Mouse (Mus musculus): ENCODE data around the gene Cep170. TPM values are rescaled to one million over a fixed set of nuclear protein-coding genes. Genes with fewer than 3 reads are reported as not detected.

The Cep170 gene
- total RNA-seq, 2 experiments from 2014 or later: 28.2 to 42.4 TPM

DNA sequence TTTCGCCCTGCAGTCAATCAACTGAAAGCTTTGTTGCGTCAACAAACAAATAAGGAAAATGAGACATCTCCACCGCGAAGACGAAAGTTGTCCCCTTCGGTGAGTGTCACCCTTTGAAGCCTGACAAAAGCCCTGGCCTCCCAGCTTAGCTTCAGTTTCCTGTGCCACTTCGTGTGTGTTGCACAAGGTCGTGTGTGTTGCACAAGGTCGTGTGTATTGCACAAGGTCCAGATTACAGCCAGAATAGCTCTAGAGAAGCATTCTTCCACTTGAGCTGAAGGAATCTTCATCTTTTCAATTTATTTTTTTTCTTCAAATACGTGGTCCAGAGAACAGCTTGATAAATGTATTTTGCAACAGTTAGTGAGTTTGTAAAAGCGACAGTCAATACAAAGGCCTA lies 12.3 kb upstream of the Cep170 start:
- peak; percentile 69 for ATAC-seq (replicated peaks; ENCODE audit: poor library complexity)

DNA sequence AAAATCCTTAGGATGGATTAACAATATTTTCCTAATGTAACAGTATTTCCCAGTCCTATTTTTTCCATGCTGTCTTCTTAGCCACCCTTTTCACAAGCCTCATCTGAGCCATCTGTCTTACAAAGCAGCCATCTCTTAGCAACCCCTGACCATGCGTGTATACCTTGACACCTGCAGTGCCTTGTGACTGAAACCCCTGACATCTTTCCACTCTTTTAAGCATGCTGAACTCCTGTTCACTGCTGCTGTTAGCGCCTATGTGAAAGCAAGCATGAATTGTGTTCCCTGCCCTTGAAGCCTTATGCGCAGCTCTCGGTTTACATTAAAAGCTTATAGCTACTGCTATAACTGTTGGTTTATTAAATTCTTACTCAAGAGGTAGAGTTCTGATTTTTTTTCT lies 11.2 kb upstream of the Cep170 start:
- no peak for ATAC-seq (replicated peaks; ENCODE audit: poor library complexity)

DNA sequence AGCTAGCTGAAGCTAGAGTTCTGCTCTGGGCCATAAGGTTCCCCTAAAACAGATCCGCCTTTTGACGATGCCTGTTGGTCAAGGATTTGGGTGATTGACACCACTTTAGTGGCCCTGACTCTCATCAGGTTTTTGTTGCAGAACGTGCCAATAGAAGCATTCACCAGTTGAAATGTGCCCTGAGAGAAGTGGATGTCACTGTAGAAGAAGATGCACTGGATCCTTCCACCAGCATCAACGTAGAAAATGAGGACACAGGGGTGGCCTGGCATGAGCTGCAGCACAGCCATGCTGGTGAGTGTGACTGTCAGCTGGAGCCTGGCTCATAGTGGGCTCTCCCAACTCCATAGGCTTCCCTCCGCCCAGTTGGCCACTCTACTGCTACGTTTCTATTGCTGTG lies 10.7 kb upstream of the Cep170 start:
- ATAC-seq (replicated peaks; ENCODE audit: poor library complexity): no peak

DNA sequence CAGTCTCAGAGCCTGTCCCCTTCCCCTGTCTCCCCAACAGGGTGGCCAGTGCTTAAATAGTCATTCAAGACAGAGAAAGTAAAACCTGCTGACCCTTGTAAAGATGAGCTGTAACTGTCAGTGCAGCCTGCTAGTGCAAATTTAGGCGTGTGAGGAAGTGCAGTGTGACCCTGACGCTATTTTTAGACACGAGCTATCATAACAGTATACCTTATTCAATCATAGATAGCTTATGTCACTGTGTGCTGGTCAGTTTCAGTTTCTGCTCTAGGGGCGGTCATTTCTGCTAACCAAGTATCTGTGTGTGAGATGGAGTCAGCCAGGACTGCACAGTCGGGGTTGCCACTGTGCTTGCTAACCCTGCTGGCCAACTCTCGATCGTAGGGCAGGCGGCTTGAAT lies 10.0 kb upstream of the Cep170 start:
- 0 out of 2 replicates have a peak, but pooled peaks have one; percentile 3 for ATAC-seq (replicated peaks; ENCODE audit: poor library complexity)

DNA sequence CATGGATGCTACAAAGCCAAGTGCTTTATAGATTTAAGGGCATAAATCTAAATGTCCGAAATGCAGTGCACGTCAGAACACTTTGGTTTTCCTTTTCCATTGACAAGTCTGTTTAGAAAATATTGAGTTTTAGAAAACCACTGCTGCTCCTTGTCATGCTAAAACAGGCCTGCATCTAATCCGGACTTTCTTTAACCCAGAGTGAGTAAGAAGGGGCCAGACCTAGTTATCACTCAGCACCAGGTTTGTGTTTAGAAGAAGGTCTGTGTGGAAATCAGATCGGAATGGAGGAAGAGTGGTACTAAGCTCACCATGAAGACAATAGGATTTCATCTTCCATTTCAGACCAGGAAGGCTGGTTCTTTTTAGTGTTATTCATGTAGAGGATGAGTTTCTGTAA lies 9.1 kb upstream of the Cep170 start:
- peak; percentile 15; the same call in 1 of the 2 replicates for ATAC-seq (replicated peaks; ENCODE audit: poor library complexity)

DNA sequence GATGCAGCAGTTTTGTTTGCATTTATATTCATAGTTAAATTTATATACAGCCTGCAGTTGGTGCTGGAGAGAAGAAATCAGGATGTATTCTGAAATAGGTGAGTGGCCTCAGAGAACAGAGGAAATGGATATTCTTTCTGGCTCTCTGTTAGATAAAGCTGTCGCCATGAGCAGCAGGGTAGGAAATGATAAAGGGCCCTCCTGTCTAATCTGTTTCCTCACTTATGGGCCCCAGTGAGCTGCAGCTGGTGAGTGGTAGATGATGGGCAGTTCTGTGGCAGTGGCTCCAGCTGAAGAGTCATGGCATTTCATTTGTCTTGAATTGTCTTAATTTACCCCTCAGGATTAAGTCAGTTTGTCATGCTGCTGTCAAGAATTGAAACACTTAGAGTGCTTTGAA lies 8.1 kb upstream of the Cep170 start:
- peak; percentile 60 for ATAC-seq (replicated peaks; ENCODE audit: poor library complexity)

DNA sequence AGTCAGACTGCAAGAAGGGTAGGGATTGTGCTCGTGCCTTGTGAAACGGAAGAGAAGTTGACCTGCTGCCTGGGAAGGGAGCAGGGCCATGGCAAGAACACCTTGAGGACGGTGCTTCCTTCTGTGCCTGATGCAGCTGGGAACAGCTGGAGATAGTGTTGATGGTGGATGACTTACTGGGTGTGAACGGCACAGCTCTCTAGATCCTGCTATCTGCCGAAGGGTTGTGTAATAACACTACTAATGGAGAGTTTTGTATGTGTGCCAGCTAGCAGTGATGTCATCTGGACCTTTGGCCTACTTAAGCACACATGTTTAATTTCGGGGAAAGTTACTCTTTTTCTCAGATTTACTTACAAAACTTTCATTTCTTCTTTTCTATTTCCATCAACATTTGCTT lies 4.9 kb upstream of the Cep170 start:
- no peak for ATAC-seq (replicated peaks; ENCODE audit: poor library complexity)

DNA sequence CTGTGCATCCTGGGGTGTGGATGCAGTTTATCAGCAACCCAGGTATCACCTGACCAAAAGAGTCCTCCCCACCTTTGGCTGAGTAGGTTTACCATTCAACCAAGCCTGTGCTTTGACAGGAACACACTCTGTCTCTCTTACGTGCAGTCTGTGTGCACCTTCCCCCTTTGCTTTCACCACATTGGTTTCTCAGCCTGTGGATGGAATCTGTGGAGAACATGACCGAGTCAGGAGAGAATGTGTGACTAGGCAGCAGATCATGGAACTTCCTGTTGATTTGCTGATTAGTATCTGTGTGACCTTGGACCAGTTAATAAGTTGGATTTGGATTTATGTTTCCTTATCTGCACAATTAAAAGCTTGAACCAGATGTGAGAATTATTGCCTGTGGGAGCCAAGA lies 4.3 kb upstream of the Cep170 start:
- ATAC-seq (replicated peaks; ENCODE audit: poor library complexity): no peak

DNA sequence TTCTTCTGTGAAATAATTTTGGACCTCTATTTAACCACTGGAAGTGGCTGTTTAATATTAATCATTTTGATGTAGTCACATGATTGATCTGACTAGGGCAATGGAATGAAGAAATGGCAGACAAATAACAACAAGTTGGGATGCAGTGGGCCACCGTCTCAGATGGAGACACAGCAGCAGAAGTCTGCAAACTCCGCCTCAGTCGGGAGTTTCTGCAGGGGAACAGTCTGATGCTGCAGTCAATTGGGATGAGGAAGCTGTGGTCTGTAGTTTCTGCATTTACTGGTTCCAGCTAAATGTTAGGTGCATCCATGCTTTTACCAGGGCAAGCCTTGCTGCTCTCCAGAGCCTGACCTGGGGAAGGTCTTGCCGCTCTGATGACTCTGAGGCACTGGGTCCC lies 2.9 kb upstream of the Cep170 start:
- peak; percentile 7 for ATAC-seq (replicated peaks; ENCODE audit: poor library complexity)

DNA sequence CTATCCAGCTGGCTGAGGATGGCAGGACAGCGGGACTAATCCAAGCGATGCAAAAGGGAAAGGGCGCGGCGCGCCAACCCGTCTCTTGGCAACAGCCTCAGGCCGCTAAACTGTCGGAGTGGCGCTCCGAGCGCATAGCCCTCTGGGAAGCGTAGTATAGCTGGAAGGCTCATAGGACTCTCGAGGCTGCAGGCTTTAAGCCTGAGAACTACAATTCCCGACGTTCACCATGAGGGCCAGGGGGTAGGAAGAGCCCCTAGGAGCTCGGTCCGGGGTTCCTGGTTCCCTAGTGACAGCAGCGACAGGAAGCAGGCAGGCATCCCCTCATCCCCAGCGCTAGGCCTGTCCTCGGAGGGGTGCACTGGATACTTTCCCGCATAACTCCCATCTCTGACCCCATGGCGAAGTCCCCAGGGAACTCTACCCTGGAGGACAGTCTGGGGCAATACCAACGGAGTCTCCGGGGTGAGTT lies 760 bp upstream of the Cep170 start, which contains the start of gene Sdccag8:
Sdccag8 (plus strand) TSS at position 70 of the 472 bp plus-strand sequence.
- peak; percentile 76 for ATAC-seq (replicated peaks; ENCODE audit: poor library complexity)

DNA sequence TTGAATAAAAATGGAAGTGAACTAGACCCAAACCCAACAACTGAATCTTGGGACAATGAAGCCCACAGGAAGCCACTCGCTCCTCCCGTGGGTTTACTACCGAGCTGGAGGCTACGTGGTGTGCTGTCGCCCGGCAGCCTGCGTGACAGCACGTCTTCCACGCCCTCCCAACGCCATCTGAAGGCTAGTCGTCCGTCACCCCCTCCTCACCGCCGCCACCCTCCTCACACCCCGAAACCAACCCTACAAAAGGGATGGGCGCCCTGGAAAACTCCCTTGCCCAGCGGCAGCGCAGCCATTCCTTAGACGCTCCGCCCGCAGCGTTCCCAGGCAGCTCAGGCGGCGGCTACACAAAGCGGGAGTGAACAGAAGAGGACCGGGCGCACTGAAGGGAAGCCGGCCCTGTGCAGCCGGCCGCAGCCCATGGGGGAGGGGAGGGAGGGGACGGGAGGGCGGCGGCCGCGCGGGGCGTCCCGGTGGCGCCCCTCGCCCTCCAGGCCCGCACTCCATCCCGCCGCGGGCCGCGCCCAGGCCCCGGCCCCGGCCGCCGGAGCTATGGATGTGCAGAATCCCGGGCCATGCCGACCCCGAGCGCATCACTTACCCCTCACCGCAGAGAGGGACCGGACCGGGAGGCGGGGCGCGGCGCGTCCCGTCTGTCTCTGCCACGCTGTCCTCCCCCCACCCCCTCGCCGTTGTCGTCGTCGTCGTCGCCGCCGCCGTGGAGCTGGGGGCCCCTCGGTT lies 403 bp downstream of the Cep170 start:
- peak; percentile 30 for ATAC-seq (replicated peaks; ENCODE audit: poor library complexity)

DNA sequence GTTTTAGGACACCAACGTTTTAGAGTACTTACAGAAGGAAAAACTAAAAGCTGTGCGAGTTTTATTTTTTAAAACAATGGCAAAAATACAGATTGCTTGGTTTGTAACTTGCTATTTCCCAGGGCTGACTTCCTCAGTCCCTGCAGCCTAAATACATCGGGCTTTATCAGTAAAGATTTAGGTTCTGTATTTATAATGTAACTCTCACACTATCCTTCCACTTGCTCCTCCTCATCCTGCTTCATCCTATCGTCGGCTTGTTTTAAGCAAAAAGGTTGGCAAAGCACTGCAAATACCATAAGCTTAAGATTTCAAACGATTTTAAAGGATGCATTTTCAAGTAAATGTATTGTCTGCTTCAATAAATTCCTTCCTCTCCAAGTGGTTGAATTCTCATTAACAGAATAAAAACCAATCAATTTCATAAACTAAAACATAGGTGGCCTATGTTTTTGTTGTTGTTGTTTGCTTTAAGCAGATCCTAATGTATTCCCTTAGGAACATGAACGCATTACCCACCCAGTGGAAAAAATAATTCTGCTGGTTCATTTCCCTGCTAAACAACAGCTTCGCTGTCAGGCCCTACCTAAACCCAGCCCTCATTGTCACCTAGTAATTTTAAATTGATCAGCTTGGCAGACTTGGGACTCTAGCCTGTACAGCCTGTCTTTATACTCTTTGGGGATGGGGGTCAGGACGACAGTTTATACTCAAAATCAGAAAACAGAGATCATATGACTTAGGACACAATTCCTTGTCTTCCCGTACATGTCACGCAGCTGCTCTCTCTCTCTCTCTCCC lies 1.2 kb downstream of the Cep170 start:
- ATAC-seq (replicated peaks; ENCODE audit: poor library complexity): no peak

DNA sequence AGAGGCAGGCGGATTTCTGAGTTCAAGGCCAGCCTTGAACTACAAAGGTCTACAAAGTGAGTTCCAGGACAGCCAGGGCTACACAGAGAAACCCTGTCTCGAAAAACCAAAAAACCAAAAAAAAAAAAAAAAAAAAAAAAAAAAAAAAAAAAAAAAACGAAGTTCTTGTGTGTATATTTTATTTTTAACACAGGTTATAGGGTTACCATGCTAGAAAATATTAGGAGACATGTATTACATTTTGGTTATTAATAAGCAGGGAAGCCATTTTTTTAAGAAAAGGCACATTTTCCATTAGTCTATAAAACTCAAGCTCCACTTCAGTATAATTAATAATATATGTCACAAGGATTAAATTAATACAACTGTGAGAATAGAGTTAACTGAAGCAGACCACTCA lies 2.0 kb downstream of the Cep170 start:
- ATAC-seq (replicated peaks; ENCODE audit: poor library complexity): no peak

DNA sequence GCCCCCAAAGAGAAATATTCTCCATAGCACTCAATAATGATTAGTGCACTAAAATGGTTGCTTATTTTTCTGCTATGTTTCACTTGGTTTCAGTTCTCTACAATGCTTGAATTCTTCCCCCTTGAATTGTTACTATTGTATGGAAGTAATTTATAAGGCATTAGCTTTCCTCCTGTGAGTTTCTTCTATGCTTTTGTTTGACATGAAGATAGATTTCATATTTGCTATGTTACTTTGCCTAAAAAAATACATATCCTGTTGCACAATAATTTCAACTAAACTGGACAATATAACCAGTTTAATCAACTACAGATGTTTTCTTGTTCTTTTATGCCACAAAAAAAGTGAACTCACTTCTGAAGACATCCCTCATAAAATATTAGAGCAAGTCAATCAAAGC lies 3.7 kb downstream of the Cep170 start:
- ATAC-seq (replicated peaks; ENCODE audit: poor library complexity): no peak

DNA sequence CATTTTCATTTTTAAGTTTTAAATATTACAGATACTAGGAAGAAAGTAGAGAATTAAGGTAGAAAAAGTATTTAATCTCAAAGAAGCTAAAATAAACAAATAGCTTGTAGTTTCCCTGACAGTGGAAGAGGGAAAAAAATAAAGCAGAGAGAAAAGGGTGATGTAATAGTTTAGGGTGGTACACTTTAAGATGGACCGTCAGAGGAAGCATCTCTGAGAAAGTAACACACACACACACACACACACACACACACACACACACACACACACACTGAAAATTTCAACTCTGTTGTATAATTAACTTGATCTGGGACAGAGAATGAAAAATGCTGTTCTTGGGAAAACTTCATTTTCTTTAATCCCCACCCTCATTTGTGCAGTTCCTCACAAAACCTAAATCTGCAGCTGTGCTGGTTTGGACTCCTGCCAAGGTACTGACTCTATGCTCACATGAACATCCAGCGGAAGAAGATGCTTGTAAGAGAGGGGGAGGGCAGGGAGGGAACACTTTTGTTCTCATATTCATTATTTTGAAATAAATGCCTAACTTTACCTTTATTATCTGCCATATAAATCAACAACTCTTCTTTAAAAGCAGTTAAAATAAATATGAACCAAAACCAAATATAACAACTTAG lies 13.0 kb downstream of the Cep170 start:
- ATAC-seq (replicated peaks; ENCODE audit: poor library complexity): peak; percentile 91

DNA sequence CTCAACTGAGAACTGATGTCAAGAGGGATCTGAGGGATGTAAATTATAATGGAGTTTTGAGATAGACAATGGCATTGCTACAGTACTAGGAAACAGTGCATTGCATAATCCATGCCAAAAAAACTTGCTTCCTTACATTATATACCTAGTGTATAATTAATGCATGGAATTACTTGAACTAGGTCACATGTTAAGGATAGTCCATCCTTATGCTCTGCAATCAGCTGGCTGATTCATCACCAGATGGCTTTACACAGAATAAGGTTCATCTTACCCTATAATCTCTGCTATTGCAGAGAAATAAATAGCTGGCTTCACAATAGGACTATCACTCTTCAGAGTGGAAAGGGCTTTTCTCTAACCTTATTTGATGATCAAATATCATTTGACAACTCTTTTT lies 15.2 kb downstream of the Cep170 start:
- ATAC-seq (replicated peaks; ENCODE audit: poor library complexity): no peak

DNA sequence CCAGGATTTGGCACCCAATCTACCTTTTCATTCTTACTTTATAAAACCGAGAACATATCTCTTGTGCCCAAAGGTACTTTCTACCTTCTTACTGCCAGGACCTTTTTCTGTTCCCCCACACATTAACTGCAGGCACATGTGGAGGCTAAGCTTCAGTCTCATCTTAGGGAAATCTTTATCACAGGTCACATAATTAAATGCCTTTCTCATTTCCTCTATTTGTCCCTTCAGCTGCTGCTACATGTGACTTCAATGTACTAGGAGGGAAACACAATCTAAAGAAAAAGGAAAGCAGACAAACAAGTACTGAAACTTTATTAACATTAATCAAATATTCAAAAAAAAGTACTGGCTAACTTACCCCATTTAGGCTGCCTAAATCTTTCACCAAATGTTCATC lies 21.7 kb downstream of the Cep170 start:
- ATAC-seq (replicated peaks; ENCODE audit: poor library complexity): no peak

DNA sequence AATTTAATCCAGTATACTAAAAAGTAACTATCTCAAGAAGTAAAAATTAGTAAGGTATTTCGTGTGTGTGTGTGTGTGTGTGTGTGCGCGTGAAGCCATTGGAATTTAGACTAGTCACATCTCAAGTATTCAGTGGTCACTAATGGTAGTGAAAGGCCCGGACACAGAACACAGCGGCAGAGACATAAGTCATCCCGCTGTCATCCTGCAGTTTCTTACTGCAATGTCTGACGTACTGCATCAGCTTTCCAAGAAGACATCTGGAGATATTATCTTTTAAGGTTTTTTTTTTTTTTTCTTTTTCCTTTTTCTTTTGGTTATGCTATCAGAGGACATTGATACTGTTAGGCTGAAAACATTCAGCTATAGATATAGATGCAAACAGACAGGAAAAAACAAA lies 24.5 kb downstream of the Cep170 start:
- no peak for ATAC-seq (replicated peaks; ENCODE audit: poor library complexity)

DNA sequence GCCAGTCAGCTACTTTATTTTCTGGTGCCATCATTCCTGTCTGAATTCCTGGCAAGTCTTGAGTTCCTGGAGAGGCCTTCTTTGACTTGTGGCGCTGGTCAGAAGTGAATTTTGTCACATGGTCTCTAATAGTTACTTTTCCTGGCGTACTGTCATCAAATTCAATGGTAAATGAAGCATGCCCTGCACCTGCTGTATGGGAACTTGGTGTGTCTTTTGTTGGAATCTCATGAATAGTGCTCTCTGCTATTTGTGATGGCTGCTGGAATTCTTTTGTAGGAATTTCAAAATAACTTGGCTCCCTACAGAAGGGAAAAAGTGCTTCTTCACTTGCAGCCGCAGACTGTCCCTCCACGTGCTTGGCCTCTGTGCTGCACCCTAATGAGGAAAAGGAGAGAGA lies 39.3 kb downstream of the Cep170 start:
- ATAC-seq (replicated peaks; ENCODE audit: poor library complexity): no peak

DNA sequence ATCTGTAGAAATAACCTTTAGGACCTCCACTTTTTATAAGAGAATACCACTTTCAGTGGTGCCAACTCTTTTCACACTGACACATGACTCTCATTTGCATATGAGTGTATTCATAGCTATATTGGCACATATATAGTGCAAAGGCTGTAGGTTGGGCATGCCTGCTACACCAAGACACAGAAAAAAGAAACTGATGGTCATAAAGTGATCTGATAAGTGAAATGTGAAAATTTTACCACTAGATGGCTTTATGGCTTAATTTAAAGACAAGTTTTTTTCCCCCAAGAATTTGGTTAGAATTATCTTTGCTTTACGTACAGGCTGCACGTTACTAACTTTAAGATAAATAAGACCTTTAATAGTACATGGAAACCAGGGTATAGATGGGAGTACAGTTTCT lies 51.6 kb downstream of the Cep170 start:
- peak; percentile 63 for ATAC-seq (replicated peaks; ENCODE audit: poor library complexity)

DNA sequence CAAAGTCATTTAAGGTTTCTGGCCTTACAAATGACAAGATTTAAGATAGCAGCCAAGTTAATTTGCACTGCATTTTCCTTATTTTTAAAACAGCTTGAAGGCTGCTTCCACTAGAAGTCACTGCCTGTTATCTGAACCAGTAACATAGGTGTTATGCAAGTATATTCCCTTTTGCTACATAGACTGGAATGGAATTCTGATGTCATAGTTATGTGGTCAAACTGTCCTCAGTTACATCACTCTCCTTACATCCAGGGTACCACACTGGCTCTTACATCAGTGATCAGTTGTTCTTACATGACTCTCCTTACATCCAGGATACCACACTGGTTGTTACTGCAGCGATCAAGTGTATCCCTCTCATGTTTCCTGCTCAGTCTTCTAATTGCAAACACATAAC lies 53.2 kb downstream of the Cep170 start:
- ATAC-seq (replicated peaks; ENCODE audit: poor library complexity): peak; percentile 74

DNA sequence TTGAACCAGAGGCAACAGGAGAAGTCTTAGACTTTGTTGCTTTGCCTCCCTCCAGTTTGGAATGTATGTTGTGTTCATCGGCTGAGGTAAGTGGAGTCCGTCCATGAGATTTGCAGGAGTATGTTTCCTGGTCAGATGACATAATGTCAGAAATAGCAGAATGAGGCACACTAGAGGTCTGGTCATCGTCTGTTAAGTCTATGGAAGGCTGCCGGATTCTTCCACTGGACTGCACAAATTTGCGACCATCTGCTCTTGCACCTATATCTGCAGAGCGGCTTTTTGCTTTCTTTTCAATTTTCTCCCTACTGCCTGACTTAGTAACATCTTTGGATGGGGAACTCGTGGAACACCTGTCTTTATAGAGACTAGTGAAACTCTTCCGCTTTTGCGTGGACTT lies 58.3 kb downstream of the Cep170 start:
- no peak for ATAC-seq (replicated peaks; ENCODE audit: poor library complexity)
